Mouse (Mus musculus): Measurements from ENCODE around the gene Bmper.

The Bmper gene

DNA sequence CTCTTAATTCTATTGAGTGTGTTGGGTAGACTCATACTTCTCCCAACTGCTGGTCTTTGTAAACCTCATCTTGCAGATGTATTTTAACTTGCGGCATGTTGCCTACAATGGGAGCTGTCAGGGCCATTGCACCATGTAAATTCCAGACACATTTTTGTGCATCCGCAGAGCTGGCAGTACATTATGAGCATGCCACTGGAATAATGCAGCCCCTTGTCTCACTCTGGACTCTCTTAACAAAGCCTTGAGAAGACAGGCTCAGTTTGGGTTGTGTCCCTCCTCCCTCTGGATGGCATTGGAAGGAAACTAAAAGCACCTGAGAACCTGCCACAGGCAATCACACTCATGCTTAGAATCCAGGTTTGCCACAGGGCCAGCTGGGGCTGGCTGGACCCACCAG is 209.8 kb downstream of the Bmper start:
- no peak for DNase-seq (ENCODE audit: low spot score in 2 of 2)

DNA sequence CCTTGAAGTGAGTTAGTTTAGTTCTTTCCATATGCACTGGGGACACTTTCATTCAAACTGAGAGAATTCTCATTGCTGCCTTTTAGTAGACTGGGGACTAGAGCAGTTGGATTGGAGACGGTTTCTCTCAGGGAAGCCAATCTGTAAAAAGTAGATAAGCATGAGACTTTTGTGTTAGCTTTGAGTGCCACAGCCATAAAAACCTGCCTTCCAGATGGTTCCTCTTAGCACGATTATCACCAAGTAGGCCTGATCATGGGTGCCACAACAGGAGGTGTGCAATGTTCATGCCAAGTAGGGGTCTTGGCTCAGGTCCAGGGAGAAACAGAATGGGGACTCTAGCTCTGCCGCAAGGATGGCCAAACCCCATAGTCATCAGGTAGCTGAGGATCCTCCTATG is 210.4 kb downstream of the Bmper start:
- no peak for DNase-seq (ENCODE audit: low spot score in 2 of 2)

DNA sequence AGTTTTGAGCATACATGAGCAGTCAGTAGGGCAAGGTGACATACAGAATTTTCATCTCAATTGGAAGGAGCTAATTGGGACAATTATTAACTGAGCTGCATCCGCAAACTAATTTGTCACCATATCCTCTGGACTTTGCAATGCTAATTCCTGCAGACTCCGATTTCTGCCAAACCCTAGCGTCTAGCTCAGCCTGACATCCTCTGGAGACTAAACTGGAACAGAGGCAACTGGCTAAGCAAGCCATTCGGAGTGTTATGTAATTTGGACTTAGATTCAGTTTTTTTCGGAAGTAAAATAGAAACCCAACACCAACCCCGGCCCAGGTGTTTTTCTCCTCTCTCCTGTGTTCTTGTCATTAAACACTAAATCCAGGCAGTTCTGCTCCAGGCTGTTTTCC is 213.9 kb downstream of the Bmper start:
- DNase-seq (ENCODE audit: low spot score in 2 of 2), result no peak

DNA sequence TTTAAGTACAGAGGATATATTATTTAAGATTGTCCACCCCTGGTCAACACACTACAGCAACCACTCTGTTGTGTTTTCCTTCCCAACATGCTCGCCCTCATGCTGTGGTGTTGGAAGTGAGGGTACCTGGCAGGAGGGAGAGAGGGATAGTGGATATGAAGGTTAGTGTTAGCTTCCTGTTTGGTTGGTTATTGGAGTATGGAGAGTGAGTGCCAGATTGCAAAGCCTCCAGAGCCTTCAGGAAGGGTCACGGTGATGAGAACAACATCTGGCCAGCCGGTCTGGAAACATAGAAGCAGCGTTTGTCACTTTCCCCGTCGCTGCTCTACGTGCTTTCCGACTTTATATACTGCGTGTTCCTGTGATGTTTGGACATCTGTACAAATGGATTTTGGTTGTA is 215.8 kb downstream of the Bmper start:
- no peak for DNase-seq (ENCODE audit: low spot score in 2 of 2)

DNA sequence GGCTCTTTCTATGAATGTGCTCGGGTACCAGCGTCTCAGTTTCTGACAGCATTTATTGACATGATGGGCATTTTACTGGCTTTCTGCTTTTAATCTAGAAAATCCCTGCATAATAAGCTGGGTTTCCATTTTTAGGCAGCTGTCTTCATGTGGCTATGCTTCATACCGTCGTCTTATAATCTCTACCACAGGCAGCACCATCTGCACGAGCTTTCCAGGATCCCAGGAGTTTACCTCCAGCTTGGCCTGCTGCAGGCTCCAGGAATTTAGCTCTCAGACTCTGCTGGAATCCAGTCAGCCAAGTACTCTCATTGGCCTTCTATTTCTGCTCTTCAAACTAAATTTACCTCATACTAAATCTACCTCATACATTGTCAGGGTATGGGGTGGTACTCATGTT is 219.3 kb downstream of the Bmper start:
- DNase-seq (ENCODE audit: low spot score in 2 of 2), result no peak

DNA sequence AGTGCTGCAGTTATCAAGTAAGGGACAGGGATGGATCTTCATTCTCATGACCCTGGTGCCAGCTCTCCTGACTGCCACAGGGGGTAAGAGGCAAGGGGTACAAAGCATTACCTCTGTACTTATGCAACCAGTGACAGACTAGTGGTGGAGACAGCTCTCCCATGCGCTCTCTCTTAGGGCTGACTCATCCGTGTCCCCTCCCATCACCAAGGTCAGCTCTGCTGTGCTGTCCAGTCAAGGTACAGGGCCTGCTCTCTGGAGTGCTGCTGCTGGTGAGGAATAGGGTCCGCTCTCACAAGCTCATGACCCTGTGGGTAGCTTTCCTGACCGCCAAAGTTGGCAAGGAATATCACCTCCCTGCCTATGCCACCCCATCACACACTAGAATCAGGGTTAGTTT is 222.1 kb downstream of the Bmper start:
- no peak for DNase-seq (ENCODE audit: low spot score in 2 of 2)

DNA sequence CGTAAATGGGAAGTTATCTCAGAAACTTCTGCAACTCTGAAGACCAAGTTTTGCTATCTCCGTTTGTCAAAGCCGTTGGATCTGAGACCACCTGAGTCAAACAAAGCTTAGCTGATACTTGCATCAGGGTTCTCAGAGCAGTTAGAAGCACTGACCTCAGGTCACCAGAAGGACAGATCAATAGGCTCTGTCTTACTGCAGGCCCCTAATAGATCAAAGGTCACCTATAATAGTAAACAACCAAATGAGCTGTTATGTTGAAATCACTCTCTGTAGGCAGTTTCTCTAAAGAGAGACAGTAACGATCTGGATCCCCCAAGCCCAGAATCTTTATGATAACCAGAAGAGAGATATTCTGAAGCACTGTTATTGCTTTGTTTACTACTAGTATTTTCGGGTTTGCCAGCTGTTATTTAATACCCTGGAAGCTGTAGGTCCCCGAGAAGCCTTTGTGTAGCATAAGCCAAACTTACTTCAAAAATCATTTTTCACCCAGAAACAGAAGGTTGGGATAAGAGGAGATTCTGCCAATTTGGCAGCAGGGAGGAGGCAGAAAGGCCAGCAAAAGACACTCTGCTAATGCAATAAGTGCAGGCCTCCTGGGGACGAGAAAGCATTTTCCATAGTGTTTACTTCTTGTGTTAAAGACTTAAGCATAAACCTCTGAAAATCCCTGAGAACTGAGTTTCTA is 224.5 kb downstream of the Bmper start:
- DNase-seq (ENCODE audit: low spot score in 2 of 2), result no peak

DNA sequence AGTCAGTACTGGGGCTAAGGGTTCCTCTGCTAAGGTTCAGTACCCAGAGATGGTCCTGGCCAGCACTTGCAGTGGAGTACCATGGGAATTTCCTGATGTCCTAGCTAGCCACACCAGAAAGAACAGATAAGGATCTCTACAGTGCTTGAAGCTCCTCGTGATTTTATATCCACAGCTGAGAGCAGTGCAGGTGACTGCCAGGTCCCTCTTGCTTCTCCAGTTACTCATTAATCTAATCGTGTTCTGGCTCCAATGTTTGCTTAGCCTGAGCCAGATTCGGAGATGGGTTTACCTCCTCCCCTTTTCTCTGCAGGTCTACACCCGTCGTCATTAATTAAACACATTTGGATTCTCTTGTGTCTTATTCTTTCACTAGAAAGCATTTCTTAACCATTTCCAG is 230.4 kb downstream of the Bmper start:
- no peak for DNase-seq (ENCODE audit: low spot score in 2 of 2)

DNA sequence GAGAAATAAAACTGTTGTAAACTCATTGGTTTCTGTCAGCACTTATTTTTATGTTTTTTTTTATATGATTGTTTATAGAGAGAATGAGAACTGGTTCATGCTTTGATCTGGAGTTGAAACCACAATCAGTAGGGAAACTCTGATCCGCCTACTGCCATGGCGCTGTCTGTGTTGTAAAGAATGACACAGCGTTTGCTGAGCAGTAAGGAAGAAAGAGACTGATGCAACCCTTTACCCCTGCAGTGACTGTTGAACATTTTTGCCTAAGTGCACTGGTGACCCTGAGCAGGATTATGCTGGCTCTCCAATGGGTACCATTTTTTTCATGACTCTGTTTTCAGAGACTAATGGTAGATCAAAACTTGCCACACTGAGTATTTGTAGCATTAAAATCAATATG is 234.3 kb downstream of the Bmper start:
- no peak for DNase-seq (ENCODE audit: low spot score in 2 of 2)

DNA sequence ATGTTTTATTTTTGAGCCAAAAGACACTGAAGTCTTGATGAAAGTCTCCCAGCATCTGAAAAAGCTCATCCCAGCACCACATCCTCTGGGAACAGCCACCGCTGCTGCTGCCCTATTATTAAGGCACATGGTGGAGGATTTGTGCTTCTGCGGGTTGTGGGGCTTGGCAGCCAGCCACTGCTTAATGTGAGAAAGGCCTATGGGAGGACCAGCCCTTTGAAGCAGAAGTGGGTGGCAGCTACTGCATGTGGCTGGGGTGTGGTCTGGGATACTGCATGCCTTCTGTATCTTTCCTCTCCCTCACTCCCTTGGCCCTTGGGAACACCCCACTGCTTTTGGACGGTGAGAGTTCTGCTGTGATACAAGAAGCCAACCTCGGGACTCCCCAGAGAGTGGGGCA is 237.8 kb downstream of the Bmper start:
- DNase-seq (ENCODE audit: low spot score in 2 of 2), result peak; percentile 39 to 51

DNA sequence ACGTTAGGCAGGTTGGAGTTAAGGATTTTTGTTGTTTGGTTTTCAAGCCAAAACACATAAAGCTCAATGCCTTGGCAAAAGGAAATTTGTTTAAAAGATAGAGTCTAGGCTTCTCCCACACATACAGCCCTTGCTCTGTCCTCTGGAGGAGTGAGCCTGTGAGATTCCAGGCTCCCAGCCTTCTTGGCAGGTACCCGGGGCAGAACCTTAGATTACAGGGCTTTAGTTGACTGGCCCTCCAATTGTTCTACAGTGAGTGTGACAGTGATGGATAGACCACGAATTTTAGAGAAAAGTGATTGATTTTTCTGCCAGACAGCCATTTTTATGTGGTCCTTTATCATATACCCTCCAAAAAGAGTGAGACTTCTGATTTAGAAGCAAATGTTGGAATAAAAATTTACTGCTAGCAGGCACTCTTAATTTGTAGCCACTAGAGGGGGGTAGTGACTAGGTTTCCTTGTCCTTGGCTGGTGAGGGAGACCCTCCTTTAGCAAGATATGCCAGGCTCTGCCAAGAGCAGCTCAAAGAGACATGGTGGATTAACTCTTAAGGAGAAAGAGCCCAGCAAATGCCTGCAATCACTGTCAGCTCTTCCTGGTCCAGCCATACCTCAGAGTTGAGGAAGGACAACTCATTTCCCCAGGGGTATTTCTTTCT is 240.2 kb downstream of the Bmper start:
- DNase-seq (ENCODE audit: low spot score in 2 of 2), result peak; percentile 77 to 82

DNA sequence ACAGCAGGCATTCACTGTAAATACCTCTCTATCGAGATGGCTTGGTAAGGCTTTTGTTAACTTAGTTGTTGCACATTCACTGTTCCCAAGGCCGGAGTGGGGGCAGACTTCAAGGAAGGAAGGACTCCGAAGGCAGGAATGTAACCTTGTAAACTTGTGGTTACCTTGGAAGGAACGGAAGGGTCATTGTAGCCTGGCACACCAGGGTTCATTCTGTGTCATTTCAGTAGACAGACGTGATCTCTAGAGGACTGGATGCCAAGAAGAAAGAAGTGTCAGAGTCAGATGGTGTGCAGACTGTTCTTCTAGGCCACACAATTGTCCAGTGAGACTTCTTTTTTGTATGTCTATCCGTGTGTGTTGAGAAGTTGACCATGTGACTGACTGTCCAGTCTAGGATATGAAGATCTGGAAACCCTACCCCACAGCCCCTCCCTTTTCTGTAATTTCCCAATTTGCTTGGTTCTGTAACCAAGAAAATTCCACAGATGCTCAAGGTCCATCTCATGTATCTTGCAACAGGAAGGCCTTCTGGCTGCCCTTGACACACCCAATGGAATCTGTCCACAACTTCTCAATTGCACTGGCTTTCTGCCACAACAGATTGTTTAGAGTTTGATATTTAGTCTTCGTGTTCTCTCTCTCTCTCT is 242.2 kb downstream of the Bmper start:
- DNase-seq (ENCODE audit: low spot score in 2 of 2), result no peak

DNA sequence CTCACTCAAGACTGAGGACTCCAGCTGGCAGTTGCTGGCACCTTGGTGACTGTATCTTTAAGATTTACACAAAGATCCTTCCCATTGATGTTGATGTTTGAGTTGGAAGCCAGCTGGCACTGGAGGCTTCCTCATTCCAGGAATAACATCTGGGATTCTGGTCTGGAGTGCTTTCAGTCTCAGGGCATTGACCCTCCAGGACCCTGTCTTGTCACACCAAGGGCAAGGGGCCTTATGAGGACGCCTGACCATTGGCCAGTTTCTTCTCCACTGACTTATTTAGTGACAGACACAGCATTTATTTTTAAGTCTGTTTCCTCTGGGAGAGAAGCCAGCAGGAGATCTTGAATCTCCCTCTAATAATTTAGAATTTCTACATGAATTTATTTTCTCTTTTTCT is 247.0 kb downstream of the Bmper start:
- no peak for DNase-seq (ENCODE audit: low spot score in 2 of 2)

DNA sequence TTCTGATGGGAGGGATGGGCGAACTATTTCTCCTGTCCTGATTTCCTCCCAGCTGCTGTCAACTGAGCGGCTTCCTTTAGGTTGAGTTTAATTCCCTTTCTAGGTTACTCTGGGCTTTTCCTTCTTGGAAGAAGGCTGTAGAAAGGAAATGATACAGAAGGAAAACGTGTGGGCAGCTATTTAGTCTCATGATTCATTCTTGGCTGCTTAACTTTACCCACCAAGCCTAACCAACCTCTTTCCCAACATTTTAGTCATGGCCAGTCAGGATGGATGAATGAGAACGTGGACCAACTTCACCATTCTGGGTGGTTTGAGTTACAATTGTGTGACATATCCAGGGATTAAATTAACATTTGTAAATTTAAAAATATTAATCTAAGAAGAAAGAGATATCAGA is 263.0 kb downstream of the Bmper start:
- no peak for DNase-seq (ENCODE audit: low spot score in 2 of 2)

DNA sequence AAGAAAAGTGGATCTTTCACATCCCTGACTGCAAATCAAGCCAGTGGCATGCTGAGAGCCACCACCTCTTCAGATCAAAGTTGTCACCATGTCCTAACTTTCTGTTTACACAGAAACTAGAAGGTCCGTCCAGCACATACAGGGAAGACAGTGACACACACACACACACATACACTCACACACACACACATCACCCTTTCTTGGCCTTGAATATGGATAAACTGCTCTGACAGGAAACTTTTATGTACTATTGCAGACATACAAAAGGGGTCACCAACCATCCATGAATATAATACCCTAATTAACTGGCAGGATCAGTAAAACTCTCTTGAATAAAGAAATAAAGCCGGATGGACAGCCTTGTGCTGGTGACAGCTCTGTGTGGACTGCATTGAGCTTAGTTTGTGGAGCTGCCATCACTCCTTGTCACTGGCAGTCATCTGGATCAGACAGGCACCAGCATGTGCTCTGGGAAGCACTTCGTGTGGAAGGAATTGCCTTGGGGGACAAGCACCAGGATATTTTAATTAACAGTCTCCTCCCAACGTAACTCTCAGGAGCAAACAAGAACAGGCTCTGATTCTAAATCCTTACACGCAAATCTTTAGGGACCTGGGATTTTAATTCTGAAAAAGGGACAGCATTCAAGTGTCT is 264.0 kb downstream of the Bmper start:
- no peak for DNase-seq (ENCODE audit: low spot score in 2 of 2)

DNA sequence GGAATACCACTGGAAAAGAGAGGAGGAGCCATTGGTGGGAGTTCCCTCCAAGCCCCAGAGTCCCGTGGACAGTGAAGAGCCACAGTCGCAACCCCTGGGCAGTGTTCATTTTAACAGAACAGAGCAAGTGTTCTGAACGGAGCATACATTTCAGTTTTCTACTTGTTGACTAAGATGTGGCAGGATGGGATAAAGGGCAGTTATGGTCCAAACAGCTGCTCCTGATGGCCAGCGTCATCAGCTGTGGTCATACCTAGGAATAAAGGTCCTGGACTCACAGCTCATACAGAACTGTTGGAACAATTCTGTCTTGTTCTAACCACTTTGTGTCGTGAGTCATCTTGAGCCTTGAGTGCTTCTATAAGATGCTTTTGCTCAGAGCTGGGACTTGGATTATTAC is 265.4 kb downstream of the Bmper start:
- DNase-seq (ENCODE audit: low spot score in 2 of 2), result no peak

DNA sequence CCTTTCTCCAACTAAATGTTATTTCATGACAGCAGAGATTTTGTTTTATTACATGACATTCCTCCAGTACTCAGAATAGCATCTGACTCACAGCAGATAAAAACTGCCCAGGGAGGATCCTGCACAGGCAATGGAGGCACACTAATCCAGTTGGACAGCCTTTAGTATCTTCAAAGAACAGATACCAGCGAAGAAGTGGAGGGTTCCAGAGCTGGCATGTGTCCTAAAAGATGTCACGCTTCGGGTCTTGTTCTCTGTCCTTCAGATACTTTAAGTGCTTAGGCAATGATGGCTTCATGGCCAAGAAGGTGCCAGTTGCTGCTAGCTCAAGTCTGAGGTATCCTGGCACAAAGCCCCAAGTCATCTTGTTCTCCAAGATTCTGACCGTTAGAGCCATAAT is 272.5 kb downstream of the Bmper start:
- DNase-seq (ENCODE audit: low spot score in 2 of 2), result peak; percentile 25 to 32

DNA sequence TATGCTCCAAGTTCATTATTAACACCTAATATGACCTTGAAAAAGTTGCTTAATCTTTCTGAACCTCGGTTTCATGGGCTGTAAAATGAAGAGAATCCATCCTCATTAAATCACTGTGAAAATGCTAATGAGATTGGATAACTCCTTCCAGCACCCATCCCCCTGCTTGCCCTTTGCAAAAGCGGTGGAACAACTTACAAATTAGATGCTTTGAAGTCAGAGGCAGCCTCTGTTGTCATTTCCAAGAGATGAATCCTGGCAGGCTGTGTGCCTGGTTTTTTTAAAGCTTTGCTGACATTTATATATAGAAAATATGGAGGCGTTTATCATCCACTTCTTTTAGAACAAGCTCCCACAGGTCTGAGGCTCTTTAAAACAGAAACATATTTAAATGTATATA is 274.8 kb downstream of the Bmper start:
- DNase-seq (ENCODE audit: low spot score in 2 of 2), result peak; percentile 78 to 88

DNA sequence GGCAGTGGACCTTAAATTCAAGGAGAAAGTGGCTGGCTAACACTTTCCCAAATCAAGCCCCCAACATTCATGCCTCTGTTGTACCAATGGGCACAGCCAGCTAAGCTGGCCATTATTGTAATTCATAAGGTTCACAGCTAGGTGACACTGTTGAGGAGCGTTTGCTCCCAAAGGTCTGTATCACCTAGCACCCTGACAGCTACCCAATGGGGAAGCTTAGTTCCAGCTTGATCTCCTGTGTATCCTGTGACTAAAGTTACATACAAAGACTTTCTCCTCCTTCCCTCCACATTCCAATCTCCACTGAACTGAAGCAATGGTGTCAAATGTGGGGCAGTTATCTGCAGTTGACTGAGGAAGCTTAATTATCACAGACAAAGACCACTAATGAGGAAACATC is 311.0 kb downstream of the Bmper start:
- DNase-seq (ENCODE audit: low spot score in 2 of 2), result no peak
